Mouse (Mus musculus) bone marrow macrophage, adult 2 months (primary cell): ENCODE data around the gene Adcy4.

Source experiments
- CTCF ChIP-seq: IDR thresholded peaks from 2 replicates; pipeline ENCODE4 v1.5.1; 2012; ENCODE audit warnings: low read depth, mild to moderate bottlenecking, low read length, moderate library complexity
- POLR2A ChIP-seq: IDR thresholded peaks from 2 replicates; pipeline ENCODE4 v1.6.1; 2012; ENCODE audit warnings: mild to moderate bottlenecking, low read depth, low read length, borderline replicate concordance

DNA sequence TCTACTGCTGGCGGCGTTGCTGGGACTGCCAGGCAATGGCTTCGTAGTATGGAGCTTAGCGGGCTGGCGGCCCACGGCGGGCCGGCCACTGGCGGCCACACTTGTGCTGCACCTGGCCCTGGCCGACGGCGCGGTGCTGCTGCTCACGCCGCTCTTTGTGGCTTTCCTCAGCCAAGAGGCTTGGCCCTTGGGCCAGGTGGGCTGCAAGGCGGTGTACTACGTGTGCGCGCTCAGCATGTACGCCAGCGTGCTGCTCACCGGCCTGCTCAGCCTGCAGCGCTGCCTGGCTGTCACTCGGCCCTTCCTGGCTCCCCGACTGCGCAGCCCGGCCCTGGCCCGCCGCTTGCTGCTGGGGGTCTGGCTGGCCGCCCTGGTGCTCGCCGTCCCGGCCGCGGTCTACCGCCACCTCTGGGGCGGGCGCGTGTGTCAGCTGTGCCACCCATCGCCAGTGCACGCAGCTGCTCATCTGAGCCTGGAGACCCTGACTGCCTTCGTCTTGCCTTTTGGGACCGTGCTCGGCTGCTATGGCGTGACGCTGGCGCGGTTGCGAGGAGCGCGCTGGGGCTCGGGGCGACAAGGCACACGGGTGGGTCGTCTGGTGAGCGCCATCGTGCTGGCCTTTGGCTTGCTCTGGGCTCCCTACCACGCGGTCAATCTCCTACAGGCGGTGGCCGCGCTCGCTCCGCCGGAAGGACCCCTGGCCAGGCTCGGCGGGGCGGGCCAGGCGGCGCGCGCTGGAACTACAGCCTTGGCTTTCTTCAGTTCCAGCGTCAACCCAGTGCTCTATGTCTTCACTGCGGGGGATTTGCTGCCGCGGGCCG, 21.7 kb downstream of the Adcy4 start:
- no peak for TF ChIP-seq POLR2A
- TF ChIP-seq CTCF = no peak
